Mouse (Mus musculus) heart, postnatal 0 days (tissue): Measurements from ENCODE around the gene Leng1.

ENCODE experiments used
- CTCF ChIP-seq: IDR thresholded peaks from 2 replicates; pipeline ENCODE4 v1.5.1; 2016; ENCODE audit warnings: antibody characterized with exemption, control low read depth, low read depth
- EP300 ChIP-seq: IDR thresholded peaks from 2 replicates; pipeline ENCODE4 v1.6.1; 2016; ENCODE audit warnings: antibody characterized with exemption, low read depth

DNA sequence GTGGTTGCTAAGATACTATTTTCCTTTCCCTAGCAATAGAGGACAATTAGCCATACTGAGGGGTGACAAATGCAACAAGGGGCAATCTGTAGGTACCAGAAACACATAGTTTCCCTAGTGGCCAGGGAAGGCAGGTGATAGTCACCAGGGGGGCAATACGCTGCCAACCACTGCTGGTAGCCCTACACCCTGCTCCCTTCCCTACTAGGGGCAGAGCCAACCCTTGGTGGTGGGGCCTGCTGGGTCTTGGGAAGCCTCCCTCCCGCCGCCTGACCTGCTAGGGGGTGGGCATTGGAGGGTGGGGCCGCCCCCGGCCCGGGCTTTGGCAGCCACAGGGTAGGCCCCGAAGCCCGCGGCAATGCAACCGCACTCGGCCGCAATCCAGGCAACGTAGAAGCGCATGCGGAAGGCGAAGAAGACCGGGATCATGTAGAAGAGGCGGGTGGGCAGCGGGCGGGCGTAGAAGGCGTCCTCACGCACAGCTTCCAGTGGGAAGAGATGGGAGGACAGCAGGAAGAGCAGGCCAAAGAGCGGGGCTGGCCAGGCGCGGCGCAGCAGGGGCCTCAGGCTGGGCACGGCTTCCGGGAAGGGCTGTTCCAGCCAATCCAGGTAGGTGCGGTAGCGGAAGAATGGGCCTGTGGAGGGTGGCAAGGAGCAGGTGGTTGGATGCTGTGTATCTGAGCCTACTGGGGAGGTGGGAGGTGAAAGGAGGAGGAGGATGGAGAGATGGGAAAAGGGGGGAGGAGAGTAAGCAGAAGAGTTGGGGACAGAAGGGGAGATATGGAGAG is 20.0 kb upstream of the Leng1 start:
- TF ChIP-seq CTCF: no peak
- TF ChIP-seq EP300: no peak
